Mouse (Mus musculus): ENCODE results near the gene Xirp2. TPM values are rescaled to one million over a fixed set of nuclear protein-coding genes. Genes with fewer than 3 reads are reported as not detected.

The Xirp2 gene
- polyA plus RNA-seq, 1 experiment from 2014 or later: not detected

DNA sequence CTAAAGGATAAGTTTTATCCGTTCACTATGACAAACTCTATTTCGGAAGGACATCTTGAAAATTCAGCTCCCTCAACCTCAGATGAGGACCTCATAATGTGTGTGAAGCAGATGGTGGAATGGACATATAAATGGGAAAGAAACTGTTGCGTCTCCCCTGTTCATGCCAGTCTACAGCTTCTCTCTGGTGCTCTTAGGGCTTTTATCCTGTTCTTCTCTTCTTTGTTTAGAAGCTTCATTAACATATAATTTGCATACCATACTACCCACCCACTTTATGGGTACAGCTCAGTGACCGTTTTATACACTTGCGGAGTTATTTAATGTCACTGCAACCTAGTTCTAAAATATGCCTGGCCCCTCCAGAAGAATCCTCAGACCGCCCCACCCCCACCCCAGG, 40.9 kb downstream of the Xirp2 start:
- peaks cover 5% of the 10 kb centered on the region; the same call in 1 of the 2 replicates for H3K4me1 ChIP-seq
- no peaks in the 10 kb centered on the region for H3K9me3 ChIP-seq
- no peaks in the 10 kb centered on the region for H3K36me3 ChIP-seq
- H3K4me2 ChIP-seq (replicated peaks): no peak overlapping the region
- 85% methylated on average over 6 of the region's 6 CpGs for WGBS
- H3K27me3 ChIP-seq: no peaks in the 10 kb centered on the region
- ATAC-seq (ENCODE audit: low FRiP score, low read depth): no peak
- H3K27ac ChIP-seq: no peak overlapping the region
- H3K4me3 ChIP-seq: no peak overlapping the region
- H3K9ac ChIP-seq: no peak overlapping the region

DNA sequence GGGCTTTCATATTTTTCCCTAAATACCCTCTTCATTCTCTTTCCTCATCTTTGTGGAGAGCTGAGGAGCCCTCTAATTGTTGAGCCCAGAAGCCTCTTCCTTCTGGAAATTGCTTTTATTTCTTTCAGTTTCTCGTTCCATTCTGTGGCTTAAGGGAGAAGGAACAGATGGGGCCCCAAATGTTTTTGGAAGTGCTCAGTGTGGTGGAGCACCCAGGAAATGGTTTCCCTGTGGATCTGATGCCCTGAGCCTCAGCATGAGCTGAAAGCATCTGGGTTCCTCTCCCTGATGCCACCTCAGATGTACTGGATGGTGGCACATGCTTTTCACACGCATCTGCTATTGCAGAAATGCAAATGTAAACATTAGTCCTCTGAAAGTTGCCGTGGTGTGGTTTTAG, 41.4 kb downstream of the Xirp2 start:
- Histone ChIP-seq H3K4me3 (no peak overlapping the region), H3K9me3 (no peaks in the 10 kb centered on the region), H3K27ac (no peak overlapping the region), H3K27me3 (no peaks in the 10 kb centered on the region), H3K4me2 (replicated peaks) (no peak overlapping the region), H3K36me3 (no peaks in the 10 kb centered on the region), H3K4me1 (peaks cover 5% of the 10 kb centered on the region; the same call in 1 of the 2 replicates), H3K9ac (no peak overlapping the region)
- 81% methylated on average over 3 of the region's 3 CpGs for WGBS
- no peak for ATAC-seq (ENCODE audit: low FRiP score, low read depth)

DNA sequence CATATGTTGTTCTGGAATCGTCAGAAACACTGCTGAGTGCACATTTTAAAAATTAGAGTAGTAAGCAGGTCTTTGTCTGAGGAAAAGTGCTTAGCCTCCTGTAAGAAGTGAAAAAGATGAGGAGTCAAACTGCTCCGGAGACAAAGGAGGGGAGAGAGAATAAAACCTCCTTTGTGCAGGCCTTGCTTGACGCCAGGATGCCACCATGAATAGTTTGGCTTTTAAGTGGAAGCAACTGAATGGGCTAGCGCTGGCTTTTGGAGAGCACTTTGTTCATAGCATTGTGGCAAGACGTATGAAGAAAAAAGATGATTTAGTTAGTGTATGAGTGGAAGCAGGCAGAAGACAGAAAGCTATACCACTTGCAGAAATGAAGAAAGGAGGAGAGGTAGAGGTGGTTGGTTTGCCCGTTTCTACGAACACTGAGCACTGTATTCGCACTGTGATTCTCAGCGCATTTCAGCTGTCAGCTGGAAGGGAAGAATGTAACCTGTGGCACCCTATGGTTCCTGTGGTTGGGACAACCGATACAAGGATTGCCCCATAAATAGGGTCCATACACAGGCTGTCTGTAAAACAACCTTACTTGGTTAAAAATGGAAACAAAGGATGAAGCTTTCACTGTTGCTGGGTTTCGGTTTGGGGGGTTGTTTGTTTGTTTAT, 42.8 kb downstream of the Xirp2 start:
- Histone ChIP-seq H3K9me3 (no peaks in the 10 kb centered on the region), H3K9ac (no peak overlapping the region), H3K4me3 (no peak overlapping the region), H3K4me1 (peaks cover 5% of the 10 kb centered on the region; the same call in 1 of the 2 replicates), H3K36me3 (no peaks in the 10 kb centered on the region), H3K27ac (no peak overlapping the region), H3K27me3 (no peaks in the 10 kb centered on the region), H3K4me2 (replicated peaks) (no peak overlapping the region)
- no peak for ATAC-seq (ENCODE audit: low FRiP score, low read depth)
- WGBS: 79% methylated on average over 11 of the region's 11 CpGs

- Histone ChIP-seq H3K4me3 (no peak overlapping the region), H3K27me3 (no peaks in the 10 kb centered on the region), H3K4me2 (replicated peaks) (no peak overlapping the region), H3K36me3 (no peaks in the 10 kb centered on the region), H3K4me1 (peaks cover 5% of the 10 kb centered on the region; the same call in 1 of the 2 replicates), H3K27ac (no peak overlapping the region), H3K9ac (no peak overlapping the region), H3K9me3 (no peaks in the 10 kb centered on the region)
- ATAC-seq (ENCODE audit: low FRiP score, low read depth): no peak
- 81% methylated on average over 8 of the region's 8 CpGs for WGBS
These were observed 43.3 kb downstream of the Xirp2 start for GRCm38 (mm10) chr2:67489128-67489492.

DNA sequence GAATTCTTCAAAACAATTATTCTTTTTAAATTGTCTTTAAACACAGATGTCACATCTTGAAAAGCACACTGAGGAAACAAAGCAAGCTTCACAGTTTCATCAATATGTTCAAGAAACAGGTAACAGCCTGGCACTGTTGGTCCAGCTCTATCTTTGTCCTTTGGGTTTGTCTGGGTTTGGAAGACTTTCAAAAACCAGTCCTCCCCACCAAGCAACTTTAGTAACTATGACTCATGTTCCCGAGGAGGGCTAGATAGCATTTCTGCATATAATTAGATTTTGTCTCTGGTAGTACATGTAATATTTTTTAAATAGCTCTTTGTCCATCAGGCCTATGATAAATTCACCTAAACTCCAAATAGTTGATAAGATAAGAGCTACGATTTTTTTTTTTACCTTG, 59.7 kb downstream of the Xirp2 start:
- H3K4me3 ChIP-seq: no peak overlapping the region
- H3K9me3 ChIP-seq: no peaks in the 10 kb centered on the region
- no peaks in the 10 kb centered on the region for H3K36me3 ChIP-seq
- no peak overlapping the region for H3K27ac ChIP-seq
- H3K27me3 ChIP-seq: no peaks in the 10 kb centered on the region
- ATAC-seq (ENCODE audit: low FRiP score, low read depth): no peak
- H3K4me2 ChIP-seq (replicated peaks): no peak overlapping the region
- no peaks in the 10 kb centered on the region for H3K4me1 ChIP-seq
- WGBS: 73% methylated on average over 2 of the region's 2 CpGs
- no peak overlapping the region for H3K9ac ChIP-seq

DNA sequence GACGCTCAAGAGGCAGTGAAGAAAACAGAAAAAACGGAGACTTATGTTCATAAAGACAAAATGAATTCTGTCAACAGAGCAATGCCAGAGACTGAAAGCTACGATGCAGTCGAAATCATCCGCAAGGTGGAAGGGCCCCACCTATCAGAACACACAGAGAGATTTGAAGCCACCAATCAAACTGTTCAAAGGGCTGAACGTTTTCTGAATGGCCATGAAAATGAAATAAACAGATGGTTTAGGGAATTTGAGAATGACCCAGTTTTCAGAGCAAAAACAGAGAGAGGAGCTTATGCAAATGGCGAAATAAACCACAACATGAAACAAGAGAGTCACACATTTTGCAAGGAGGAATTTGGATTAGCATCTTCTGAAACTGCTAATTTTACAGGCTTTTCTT, 70.6 kb downstream of the Xirp2 start:
- no peaks in the 10 kb centered on the region for H3K36me3 ChIP-seq
- H3K27ac ChIP-seq: no peak overlapping the region
- no peak overlapping the region for H3K4me3 ChIP-seq
- no peak for ATAC-seq (ENCODE audit: low FRiP score, low read depth)
- H3K9me3 ChIP-seq: no peaks in the 10 kb centered on the region
- WGBS: 87% methylated on average over 7 of the region's 7 CpGs
- no peaks in the 10 kb centered on the region for H3K27me3 ChIP-seq
- no peak overlapping the region for H3K4me2 ChIP-seq (replicated peaks)
- no peak overlapping the region for H3K9ac ChIP-seq
- H3K4me1 ChIP-seq: 0 out of 2 replicates have a peak, but pooled peaks cover 4% of the 10 kb centered on the region

GRCm38 (mm10) chr2:67535347-67535746, 89.5 kb downstream of the Xirp2 start:
- Histone ChIP-seq H3K4me3 (no peak overlapping the region), H3K9me3 (no peaks in the 10 kb centered on the region), H3K27ac (no peak overlapping the region), H3K4me1 (no peaks in the 10 kb centered on the region), H3K27me3 (no peaks in the 10 kb centered on the region), H3K9ac (no peak overlapping the region), H3K36me3 (no peaks in the 10 kb centered on the region), H3K4me2 (replicated peaks) (no peak overlapping the region)
- ATAC-seq (ENCODE audit: low FRiP score, low read depth): no peak
- WGBS: 86% methylated on average over 2 of the region's 2 CpGs

- no peak for ATAC-seq (ENCODE audit: low FRiP score, low read depth)
- Histone ChIP-seq H3K4me1 (peaks cover 15% of the 10 kb centered on the region), H3K4me2 (replicated peaks) (no peak overlapping the region), H3K9me3 (no peaks in the 10 kb centered on the region), H3K9ac (no peak overlapping the region), H3K36me3 (no peaks in the 10 kb centered on the region), H3K4me3 (no peak overlapping the region), H3K27ac (no peak overlapping the region), H3K27me3 (no peaks in the 10 kb centered on the region)
- WGBS: 81% methylated on average over 6 of the region's 6 CpGs
These were observed 93.6 kb downstream of the Xirp2 start for GRCm38 (mm10) chr2:67539426-67539825.

DNA sequence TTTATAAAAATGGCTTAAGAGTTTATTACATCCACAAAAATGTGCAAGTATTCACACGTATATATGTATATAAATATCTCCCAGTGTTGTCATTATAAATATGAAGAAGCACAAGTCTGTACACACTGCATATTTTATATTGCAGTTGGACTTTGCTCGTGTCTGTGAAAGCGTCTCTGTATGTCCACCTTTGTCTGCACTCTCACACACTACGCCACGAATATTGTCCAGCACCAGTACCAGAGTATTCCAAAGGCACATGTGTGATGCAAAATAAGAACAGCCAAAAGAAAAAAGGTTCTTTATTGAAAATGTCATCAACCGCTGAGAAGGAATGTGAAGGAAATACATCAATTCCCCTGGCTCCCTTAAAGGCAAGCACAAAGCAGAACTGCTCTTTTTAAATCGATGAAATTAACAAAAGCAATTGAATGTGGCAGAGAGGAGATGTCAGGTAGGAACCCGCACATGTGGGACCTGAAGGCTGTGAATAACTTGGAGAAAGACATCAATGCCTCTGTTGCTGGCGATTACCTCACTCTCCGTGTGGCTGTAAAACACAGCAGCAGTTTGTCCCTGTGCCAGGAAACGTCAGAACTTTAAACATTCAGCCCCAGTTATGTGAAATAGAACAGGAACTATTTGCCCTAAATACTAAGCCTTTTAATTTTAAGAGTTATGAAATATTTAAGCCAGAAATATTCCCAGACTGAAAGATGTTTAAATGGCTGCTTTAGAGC, 96.3 kb downstream of the Xirp2 start:
- H3K4me2 ChIP-seq (replicated peaks): peak overlapping the region; percentile 47

DNA sequence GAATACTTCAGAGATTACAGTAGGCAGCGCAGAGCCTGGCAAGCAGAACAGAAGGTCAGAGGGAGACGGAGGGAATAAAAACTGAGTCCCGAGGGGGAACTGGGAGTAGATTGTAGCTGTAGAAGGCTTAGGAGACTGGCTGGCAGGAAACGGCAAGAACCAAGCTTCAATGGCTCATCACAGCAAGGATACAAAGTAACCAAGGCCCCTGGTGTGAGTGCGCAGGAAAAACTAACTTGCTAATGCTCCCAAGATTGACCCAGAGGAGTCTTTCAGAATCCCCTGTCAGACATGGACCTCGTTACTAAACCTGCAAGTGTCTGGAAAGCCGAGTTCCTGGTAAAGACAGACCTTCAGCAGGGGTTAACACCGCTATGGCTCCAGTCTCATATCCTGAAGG, 98.6 kb downstream of the Xirp2 start:
- no peak for ATAC-seq (ENCODE audit: low FRiP score, low read depth)
- H3K27me3 ChIP-seq: no peaks in the 10 kb centered on the region
- no peaks in the 10 kb centered on the region for H3K9me3 ChIP-seq
- no peak overlapping the region for H3K27ac ChIP-seq
- no peaks in the 10 kb centered on the region for H3K36me3 ChIP-seq
- no peak overlapping the region for H3K4me3 ChIP-seq
- 53% methylated on average over 8 of the region's 8 CpGs for WGBS
- no peak overlapping the region for H3K9ac ChIP-seq
- no peak overlapping the region for H3K4me2 ChIP-seq (replicated peaks)
- H3K4me1 ChIP-seq: peaks cover 15% of the 10 kb centered on the region

More for the DNA sequence above, 96.3 kb downstream of the Xirp2 start:
- Histone ChIP-seq H3K36me3 (no peaks in the 10 kb centered on the region), H3K27me3 (no peaks in the 10 kb centered on the region), H3K4me3 (no peak overlapping the region), H3K9me3 (no peaks in the 10 kb centered on the region), H3K27ac (no peak overlapping the region; the same call in 1 of the 2 replicates), H3K4me1 (peaks cover 15% of the 10 kb centered on the region), H3K9ac (no peak overlapping the region)
- WGBS: 26% methylated on average over 11 of the region's 11 CpGs
- ATAC-seq (ENCODE audit: low FRiP score, low read depth): peak; percentile 89

- Histone ChIP-seq H3K4me3 (peak overlapping the region; percentile 66), H3K4me2 (replicated peaks) (peak overlapping the region; percentile 85), H3K9me3 (no peaks in the 10 kb centered on the region), H3K27me3 (peaks cover 6% of the 10 kb centered on the region; the same call in 1 of the 2 replicates), H3K36me3 (no peaks in the 10 kb centered on the region), H3K9ac (peak overlapping the region; percentile 79), H3K4me1 (peaks cover 16% of the 10 kb centered on the region), H3K27ac (peak overlapping the region; percentile 58; the same call in 1 of the 2 replicates)
- 2% methylated on average over 23 of the region's 23 CpGs for WGBS
- peak; percentile 59 for ATAC-seq (ENCODE audit: low FRiP score, low read depth)
These were observed 119.2 kb downstream of the Xirp2 start for GRCm38 (mm10) chr2:67564851-67565479.
